Mouse (Mus musculus) limb, embryonic 14.5 days (tissue): ENCODE results near the gene Gm10322. TPM values are rescaled to one million over a fixed set of nuclear protein-coding genes. Genes with fewer than 3 reads are reported as not detected.
A peak's percentile ranks its signal among the peaks of the same experiment; 100 is the strongest.

Experiments used
- ATAC-seq: fragments of 200-750 bp; cut with Nextera tagmentation; 2 replicates; pipeline ENCODE4 v1.8.0; 2017; ENCODE audit warnings: low read depth, moderate number of reproducible peaks, moderate TSS enrichment; ENCODE audit not compliant: low FRiP score
- DNase-seq: peaks from one replicate; pipeline ENCODE4 v3.0.0-alpha.2; 2015; ENCODE audit warnings: low spot score
- H3K27ac ChIP-seq: fragments of 300-500 bp; sonication (generic); replicated peaks from 2 replicates; pipeline ENCODE4 v1.5.1; 2014; ENCODE audit warnings: low read depth, mild to moderate bottlenecking, low read length, moderate library complexity, mixed read lengths
- H3K27me3 ChIP-seq: fragments of 300-500 bp; sonication (generic); 2 replicates; pipeline ENCODE4 v1.6.1; 2014; ENCODE audit warnings: low read length, mixed read lengths; ENCODE audit not compliant: control insufficient read depth, insufficient read depth
- H3K36me3 ChIP-seq: fragments of 300-500 bp; sonication (generic); 2 replicates; pipeline ENCODE4 v1.6.1; 2014; ENCODE audit warnings: mild to moderate bottlenecking, low read length, moderate library complexity, mixed read lengths; ENCODE audit not compliant: control insufficient read depth, insufficient read depth
- H3K4me1 ChIP-seq: fragments of 300-500 bp; sonication (generic); 2 replicates; pipeline ENCODE4 v1.6.1; 2014; ENCODE audit warnings: antibody characterized with exemption, low read length, mixed read lengths; ENCODE audit not compliant: control insufficient read depth, insufficient read depth
- H3K4me2 ChIP-seq: fragments of 300-500 bp; sonication (generic); replicated peaks from 2 replicates; pipeline ENCODE4 v1.6.1; 2014; ENCODE audit warnings: low read depth, mild to moderate bottlenecking, low read length, moderate library complexity; ENCODE audit not compliant: severe bottlenecking
- H3K4me3 ChIP-seq: fragments of 300-500 bp; sonication (generic); replicated peaks from 2 replicates; pipeline ENCODE4 v1.5.1; 2014; ENCODE audit warnings: low read length
- H3K9ac ChIP-seq: fragments of 300-500 bp; sonication (generic); 2 replicates; pipeline ENCODE4 v1.6.1; 2014; ENCODE audit warnings: mild to moderate bottlenecking, low read depth, low read length, moderate library complexity; ENCODE audit not compliant: severe bottlenecking
- H3K9me3 ChIP-seq: fragments of 300-500 bp; sonication (generic); 2 replicates; pipeline ENCODE4 v1.6.1; 2016; ENCODE audit warnings: low read length; ENCODE audit not compliant: control insufficient read depth
- POLR2A ChIP-seq: fragments of 200-500 bp; IDR thresholded peaks from 2 replicates; pipeline ENCODE4 v1.8.0; 2012; ENCODE audit warnings: inconsistent platforms, mild to moderate bottlenecking, moderate library complexity, borderline replicate concordance; ENCODE audit not compliant: insufficient read depth, insufficient read length; ENCODE audit errors: extremely low read depth
- WGBS: fragments of 180-500 bp; shearing (Covaris S2); extraction: QIAGEN DNeasy Blood & Tissue Kit; methylation state at CpG from one replicate; pipeline ENCODE4 v1.1.7; 2014; 5-methylcytosine and 5-hydroxymethylcytosine counted together
- polyA plus RNA-seq, 2 experiments: library from polyadenylated mRNA; depleted of rRNA in 1 of 2; stranded (reverse) in 1 of 2; unstranded in 1 of 2; fragments of >200 nt; fragmentation: Nextera tagmentation in 1 of 2; extraction: Ambion mirVana in 1 of 2; gene quantifications; 2 replicates each; pipeline versions ENCODE4 v1.2.1 to v1.2.3; 2012 to 2014

Gene Gm10322
- polyA plus RNA-seq, 2 experiments, result not detected

- Histone ChIP-seq H3K9ac (no peak overlapping the region), H3K27me3 (no peaks in the 10 kb centered on the region), H3K36me3 (peaks cover 4% of the 10 kb centered on the region; the same call in 1 of the 2 replicates), H3K4me3 (no peak overlapping the region), H3K4me1 (peaks cover 42% of the 10 kb centered on the region), H3K27ac (no peak overlapping the region; the same call in 1 of the 2 replicates), H3K4me2 (no peak overlapping the region), H3K9me3 (peaks cover 11% of the 10 kb centered on the region; the same call in 1 of the 2 replicates)
- WGBS, result 63% methylated on average over 2 of the region's 2 CpGs
- ATAC-seq (no peak), DNase-seq (no peak)
- TF ChIP-seq POLR2A, result no peak
Observed at GRCm38 (mm10) chr10:59570780-59571179, 45.1 kb upstream of the Gm10322 start.

GRCm38 (mm10) chr10:59571273-59571672 is 44.6 kb upstream of the Gm10322 start:
- Histone ChIP-seq H3K9ac (no peak overlapping the region), H3K4me1 (peaks cover 41% of the 10 kb centered on the region), H3K4me3 (no peak overlapping the region), H3K27me3 (no peaks in the 10 kb centered on the region), H3K27ac (0 out of 2 replicates have a peak overlapping the region, but pooled peaks have one; percentile 8), H3K4me2 (no peak overlapping the region), H3K9me3 (peaks cover 11% of the 10 kb centered on the region; the same call in 1 of the 2 replicates), H3K36me3 (peaks cover 4% of the 10 kb centered on the region; the same call in 1 of the 2 replicates)
- ATAC-seq, result no peak
- no peak for TF ChIP-seq POLR2A
- WGBS, result 92% methylated on average over 4 of the region's 4 CpGs
- DNase-seq, result no peak

GRCm38 (mm10) chr10:59571964-59572363 is 43.9 kb upstream of the Gm10322 start:
- Histone ChIP-seq H3K9ac (no peak overlapping the region), H3K27ac (0 out of 2 replicates have a peak overlapping the region, but pooled peaks have one; percentile 19), H3K4me3 (no peak overlapping the region), H3K27me3 (no peaks in the 10 kb centered on the region), H3K4me2 (no peak overlapping the region), H3K9me3 (peaks cover 11% of the 10 kb centered on the region; the same call in 1 of the 2 replicates), H3K36me3 (peaks cover 4% of the 10 kb centered on the region; the same call in 1 of the 2 replicates), H3K4me1 (peaks cover 41% of the 10 kb centered on the region)
- DNase-seq (no peak), ATAC-seq (no peak)
- TF ChIP-seq POLR2A, result no peak
- 81% methylated on average over 5 of the region's 5 CpGs for WGBS

GRCm38 (mm10) chr10:59576305-59576704 is 39.6 kb upstream of the Gm10322 start:
- H3K9me3 ChIP-seq, result peaks cover 11% of the 10 kb centered on the region; the same call in 1 of the 2 replicates
- WGBS, result 23% methylated on average over 5 of the region's 5 CpGs
- no peaks in the 10 kb centered on the region; the same call in 1 of the 2 replicates for H3K36me3 ChIP-seq
- H3K4me2 ChIP-seq, result no peak overlapping the region
- peak overlapping the region; percentile 39; the same call in 1 of the 2 replicates for H3K27ac ChIP-seq
- no peak overlapping the region for H3K9ac ChIP-seq
- peaks cover 26% of the 10 kb centered on the region for H3K4me1 ChIP-seq
- no peak for TF ChIP-seq POLR2A
- ATAC-seq (no peak), DNase-seq (no peak)
- no peaks in the 10 kb centered on the region for H3K27me3 ChIP-seq
- no peak overlapping the region for H3K4me3 ChIP-seq

- Histone ChIP-seq H3K27me3 (no peaks in the 10 kb centered on the region), H3K27ac (peak overlapping the region; percentile 9; the same call in 1 of the 2 replicates), H3K9ac (no peak overlapping the region), H3K36me3 (no peaks in the 10 kb centered on the region; the same call in 1 of the 2 replicates), H3K9me3 (peaks cover 8% of the 10 kb centered on the region; the same call in 1 of the 2 replicates), H3K4me2 (no peak overlapping the region), H3K4me1 (peaks cover 20% of the 10 kb centered on the region), H3K4me3 (no peak overlapping the region)
- WGBS, result 40% methylated on average over 12 of the region's 12 CpGs
- peak; percentile 72 for ATAC-seq
- no peak for TF ChIP-seq POLR2A
- DNase-seq, result peak; percentile 55
Observed at GRCm38 (mm10) chr10:59577871-59578801, 37.7 kb upstream of the Gm10322 start.
